Mouse (Mus musculus) frontal cortex, adult 2 months (tissue): ENCODE measurements around the gene Serpine2. TPM values are rescaled to one million over a fixed set of nuclear protein-coding genes. Genes with fewer than 3 reads are reported as not detected.

ENCODE experiments used
- DNase-seq, 2 experiments: peaks; one replicate each; pipeline ENCODE4 v3.0.0; 2022; ENCODE audit warnings: low spot score in 1 of 2; ENCODE audit errors: extremely low spot score in 1 of 2
- polyA plus RNA-seq: library from polyadenylated mRNA; depleted of rRNA; stranded (reverse); fragments of >200 nt; gene quantifications from 2 replicates; pipeline ENCODE4 v1.2.3, GENCODE M21; 2012; rRNA removed

The Serpine2 gene
- polyA plus RNA-seq, 1 experiment: 207 TPM

DNA sequence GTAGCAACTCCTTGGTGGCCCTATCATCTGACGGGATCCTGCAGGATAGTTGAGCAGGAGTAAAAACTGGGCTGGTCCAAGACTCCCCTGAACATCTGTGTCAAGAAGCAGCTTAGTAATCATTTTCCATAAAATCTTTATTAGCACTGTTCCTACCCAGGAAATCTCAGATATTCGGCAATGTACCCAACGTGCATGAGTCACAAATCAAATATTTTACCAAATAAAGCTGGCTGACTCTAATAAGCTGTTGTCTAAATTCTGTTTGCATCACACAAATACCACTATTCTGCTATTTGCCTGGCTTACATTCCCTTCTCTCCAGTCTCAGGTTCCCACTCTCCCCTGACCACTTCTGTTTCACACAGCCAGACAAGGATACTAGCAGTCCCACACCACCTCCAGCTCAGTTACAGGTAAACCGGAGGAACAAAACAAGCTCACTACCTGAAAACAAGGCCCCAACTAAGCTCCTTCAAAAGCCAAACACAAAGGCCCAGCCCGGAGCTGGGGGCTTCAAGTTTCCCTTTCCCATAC lies 101.5 kb downstream of the Serpine2 start:
- DNase-seq: no peak

DNA sequence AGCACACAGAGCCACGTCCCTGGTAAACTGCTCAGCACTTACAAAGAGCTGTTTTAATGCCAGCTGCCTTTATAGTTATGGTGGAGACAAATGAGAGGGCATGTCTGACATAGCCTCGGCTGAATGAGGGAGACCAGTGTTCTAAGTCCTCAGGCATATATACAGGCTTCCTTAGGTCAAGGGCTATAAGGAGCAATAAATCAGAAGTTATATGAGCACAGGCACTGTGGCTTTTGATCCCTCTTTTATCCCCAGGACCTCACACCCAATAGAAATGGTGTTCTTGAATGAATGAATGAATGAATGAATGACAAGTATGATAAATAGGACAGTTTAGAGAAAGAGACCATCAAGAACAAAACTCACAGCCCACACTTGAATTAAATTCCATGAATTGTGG lies 102.0 kb downstream of the Serpine2 start:
- no peak for DNase-seq

DNA sequence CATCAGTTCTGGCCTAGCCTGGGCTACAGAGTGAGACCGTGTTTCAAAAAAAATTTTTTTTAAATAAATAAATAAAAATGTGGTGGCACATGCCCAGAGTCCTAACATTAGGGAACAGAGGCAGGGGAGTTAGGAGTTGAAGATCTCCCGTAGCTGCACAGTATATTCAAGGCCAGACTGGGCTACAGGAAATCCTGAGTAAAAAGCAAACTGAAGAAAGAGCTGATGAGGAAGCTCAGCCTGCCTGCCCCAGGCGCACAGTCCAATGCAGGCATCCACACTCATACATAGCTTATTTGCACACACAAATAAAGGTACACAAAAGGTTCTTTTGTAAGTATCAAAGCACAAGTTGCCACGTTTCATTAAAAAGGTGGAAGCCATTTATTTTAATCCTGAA lies 103.4 kb downstream of the Serpine2 start:
- no peak for DNase-seq

DNA sequence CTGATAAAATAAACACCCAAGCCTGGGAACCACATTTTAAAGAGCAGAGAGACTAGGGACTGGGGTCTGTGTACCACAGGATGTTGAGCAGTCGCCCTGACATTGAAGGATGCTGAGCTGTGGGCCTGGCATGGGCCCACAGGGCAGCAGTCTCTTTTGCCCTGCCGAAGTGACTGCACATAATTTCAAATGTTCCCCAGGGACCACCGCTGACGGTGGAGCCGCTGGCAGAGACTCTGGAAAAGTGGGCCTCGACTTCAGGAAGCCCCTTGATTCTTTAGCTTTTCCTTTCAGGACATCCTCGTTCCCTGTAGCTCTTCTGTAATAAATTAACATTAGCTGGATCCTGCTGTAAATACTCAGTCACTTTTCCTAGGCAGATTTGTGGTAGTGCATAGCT lies 103.8 kb downstream of the Serpine2 start:
- no peak for DNase-seq

GRCm38 (mm10) chr1:79756417-79756816 lies 104.6 kb downstream of the Serpine2 start:
- no peak for DNase-seq

DNA sequence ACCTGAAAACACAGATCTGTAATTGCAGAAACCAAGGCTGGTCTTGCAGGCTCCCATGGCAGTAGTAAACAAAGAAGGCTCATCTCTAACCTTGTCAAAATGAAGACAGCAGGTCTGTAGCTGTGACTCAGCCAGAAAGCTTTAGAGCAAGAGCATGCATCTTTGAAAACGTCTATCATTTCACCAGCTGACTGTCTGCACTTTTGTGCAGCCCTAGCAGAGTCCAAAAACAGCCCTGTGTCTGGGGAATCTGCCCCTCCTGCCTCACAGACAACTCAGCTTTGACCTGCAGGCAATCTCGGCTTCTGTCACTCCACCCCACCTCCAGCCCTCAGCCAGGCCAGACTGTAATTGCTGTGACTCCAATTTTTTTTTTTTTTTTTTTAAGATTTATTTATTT lies 105.6 kb downstream of the Serpine2 start:
- no peak for DNase-seq

- DNase-seq: no peak
Observed at GRCm38 (mm10) chr1:79754936-79755335, 106.0 kb downstream of the Serpine2 start.

- no peak for DNase-seq
Observed at GRCm38 (mm10) chr1:79753456-79753855, 107.5 kb downstream of the Serpine2 start.

DNA sequence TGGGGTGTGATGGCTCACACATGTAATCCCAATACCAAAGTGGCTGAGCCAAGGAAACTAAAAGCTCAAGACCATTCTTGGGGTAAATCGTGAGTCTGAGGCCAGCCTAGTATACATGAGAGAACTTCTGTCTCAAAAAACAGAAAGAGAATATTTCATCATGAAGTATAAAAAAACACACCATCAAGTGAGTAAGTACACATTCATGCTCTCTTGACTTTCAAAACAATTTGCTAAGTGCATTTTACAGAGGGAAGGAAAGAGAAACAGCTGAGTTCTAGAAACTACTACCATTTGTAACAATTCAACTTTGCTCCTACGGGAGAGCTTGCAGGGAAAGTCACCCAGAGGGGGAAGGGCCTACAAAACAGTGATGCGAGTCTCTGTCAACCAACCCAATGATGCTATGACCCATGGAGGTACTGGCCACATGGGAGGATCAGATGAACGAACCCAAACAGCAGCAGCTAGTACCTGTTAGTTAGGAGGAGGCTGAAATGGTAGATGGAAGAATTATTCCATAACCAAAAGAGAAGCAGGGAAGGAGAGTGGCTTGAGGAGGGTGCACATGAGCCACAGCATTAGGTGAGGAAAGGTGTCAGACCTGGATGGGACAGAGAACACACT lies 108.2 kb downstream of the Serpine2 start:
- DNase-seq: no peak

- DNase-seq: no peak
Observed at GRCm38 (mm10) chr1:79752015-79752695, 108.8 kb downstream of the Serpine2 start.

GRCm38 (mm10) chr1:79751186-79751585 lies 109.8 kb downstream of the Serpine2 start:
- DNase-seq: no peak

DNA sequence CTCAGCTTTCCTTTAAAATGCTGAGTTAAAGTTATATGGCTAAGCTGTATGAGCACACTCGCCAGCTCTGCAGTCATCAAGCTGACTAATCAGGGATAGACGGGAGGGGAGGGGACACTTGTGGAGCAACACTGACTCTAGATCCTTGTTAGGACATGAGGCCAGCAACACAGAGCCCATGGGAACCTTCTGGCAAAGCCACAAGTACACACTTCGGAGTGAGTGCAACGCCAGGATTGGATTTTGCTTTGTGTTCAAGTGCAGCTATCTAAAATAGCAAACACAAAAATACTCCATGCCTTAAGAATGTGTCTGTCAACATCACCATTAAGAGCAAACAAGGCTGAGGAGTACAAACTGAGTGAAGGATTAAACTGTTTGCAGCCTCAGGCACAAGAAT lies 114.9 kb downstream of the Serpine2 start:
- no peak for DNase-seq

Other genes with a start within 250 kb of the Serpine2 start
- 1.8 and 2.4 TPM in 2 replicates for gene Ap1s3, start 189.2 kb downstream of the Serpine2 start, polyA plus RNA-seq
- gene Mrpl44, start 85.2 kb downstream of the Serpine2 start, polyA plus RNA-seq: 24.1 and 25.2 TPM in 2 replicates
- gene Wdfy1, start 85.0 kb downstream of the Serpine2 start, polyA plus RNA-seq: 26.7 and 34.3 TPM in 2 replicates